Mouse (Mus musculus) limb, embryonic 10.5 days (tissue): ENCODE measurements around the gene Tnfrsf1a. TPM values are rescaled to one million over a fixed set of nuclear protein-coding genes. Genes with fewer than 3 reads are reported as not detected.

Experiments
- DNase-seq: peaks from one replicate; pipeline ENCODE4 v3.0.0-alpha.2; 2017; ENCODE audit warnings: low spot score
- H3K27ac ChIP-seq: fragments of 300-500 bp; sonication (generic); 2 replicates; pipeline ENCODE4 v1.5.1; 2016; ENCODE audit warnings: mild to moderate bottlenecking
- H3K27me3 ChIP-seq: fragments of 300-500 bp; sonication (generic); 2 replicates; pipeline ENCODE4 v1.6.1; 2016; ENCODE audit warnings: low read depth, mild to moderate bottlenecking; ENCODE audit not compliant: poor library complexity, severe bottlenecking
- H3K36me3 ChIP-seq: fragments of 300-500 bp; sonication (generic); 2 replicates; pipeline ENCODE4 v1.6.1; 2016; ENCODE audit warnings: mild to moderate bottlenecking, moderate library complexity
- H3K4me1 ChIP-seq: fragments of 300-500 bp; sonication (generic); 2 replicates; pipeline ENCODE4 v1.6.1; 2016
- H3K4me3 ChIP-seq: fragments of 300-500 bp; sonication (generic); 2 replicates; pipeline ENCODE4 v1.5.1; 2016; ENCODE audit warnings: mild to moderate bottlenecking, moderate library complexity
- H3K9me3 ChIP-seq: fragments of 300-500 bp; sonication (generic); replicated peaks from 2 replicates; pipeline ENCODE4 v1.6.1; 2016; ENCODE audit warnings: mild to moderate bottlenecking
- WGBS: fragments of 180-500 bp; shearing (Covaris S2); methylation state at CpG from one replicate; pipeline ENCODE4 v1.1.7; 2016; 5-methylcytosine and 5-hydroxymethylcytosine counted together
- polyA plus RNA-seq: library from polyadenylated mRNA; unstranded; fragments of >200 nt; fragmentation: Nextera tagmentation; extraction: Ambion mirVana; gene quantifications from 2 replicates; pipeline ENCODE4 v1.2.1, GENCODE M21; 2016

Gene Tnfrsf1a
- polyA plus RNA-seq, 1 experiment from 2014 or later, result 41.8 TPM

GRCm38 (mm10) chr6:125363021-125363420, 13.9 kb downstream of the Tnfrsf1a start:
- no peaks in the 10 kb centered on the region for H3K9me3 ChIP-seq
- WGBS, result 16% methylated on average over 15 of the region's 15 CpGs
- H3K4me3 ChIP-seq, result peak overlapping the region; percentile 5; the same call in 1 of the 2 replicates
- H3K27ac ChIP-seq, result no peak overlapping the region
- H3K36me3 ChIP-seq, result peaks cover 47% of the 10 kb centered on the region
- H3K4me1 ChIP-seq, result peaks cover 41% of the 10 kb centered on the region
- no peak for DNase-seq
- peaks cover 55% of the 10 kb centered on the region for H3K27me3 ChIP-seq

DNA sequence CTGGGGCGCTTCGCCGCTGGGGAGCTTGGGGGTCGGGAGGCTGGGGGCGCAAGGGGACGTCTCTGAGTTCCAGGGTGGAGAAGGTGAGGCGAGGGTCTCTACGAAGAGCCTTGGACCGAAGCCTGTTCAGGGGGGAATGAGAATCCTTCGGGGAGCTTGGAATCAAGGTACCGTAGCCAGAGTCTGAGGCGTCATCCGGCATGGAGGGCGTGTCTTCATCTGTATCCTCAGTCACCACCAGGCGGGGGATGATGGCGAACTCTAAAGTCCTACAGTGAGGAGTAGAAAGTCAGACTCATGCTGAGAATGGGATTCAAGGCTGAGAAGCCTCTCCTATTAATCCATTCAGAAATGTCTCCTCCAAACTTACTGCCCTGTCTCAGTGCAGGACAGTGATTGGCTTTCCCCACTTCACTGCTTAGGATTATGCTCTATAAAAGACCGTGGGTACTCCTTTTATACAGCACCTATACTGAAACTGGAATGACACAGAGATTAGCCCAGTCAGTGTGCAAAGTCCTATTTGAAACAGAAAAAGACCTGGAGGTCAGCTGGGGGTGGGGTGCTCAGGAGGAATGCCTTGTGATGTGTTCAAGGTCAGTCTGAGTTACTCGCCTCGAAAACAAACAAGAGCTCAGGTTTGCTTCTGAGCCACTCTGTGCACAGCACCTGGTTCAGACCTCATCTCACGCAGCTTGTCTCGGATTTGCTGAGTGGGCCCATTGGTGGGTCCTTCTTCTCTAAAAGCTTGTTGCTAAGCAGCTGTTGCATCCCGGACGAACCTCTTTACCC, 14.5 kb downstream of the Tnfrsf1a start:
- H3K4me3 ChIP-seq, result peak overlapping the region; percentile 5; the same call in 1 of the 2 replicates
- peaks cover 55% of the 10 kb centered on the region for H3K27me3 ChIP-seq
- 12% methylated on average over 23 of the region's 23 CpGs for WGBS
- no peak for DNase-seq
- H3K27ac ChIP-seq, result no peak overlapping the region
- H3K36me3 ChIP-seq, result peaks cover 41% of the 10 kb centered on the region
- no peaks in the 10 kb centered on the region for H3K9me3 ChIP-seq
- peaks cover 47% of the 10 kb centered on the region for H3K4me1 ChIP-seq

GRCm38 (mm10) chr6:125364448-125364847, 15.3 kb downstream of the Tnfrsf1a start:
- no peak for DNase-seq
- H3K4me1 ChIP-seq, result peaks cover 53% of the 10 kb centered on the region
- 0 out of 2 replicates have a peak overlapping the region, but pooled peaks have one; percentile 20 for H3K27ac ChIP-seq
- peaks cover 33% of the 10 kb centered on the region for H3K36me3 ChIP-seq
- no peaks in the 10 kb centered on the region for H3K9me3 ChIP-seq
- H3K27me3 ChIP-seq, result peaks cover 55% of the 10 kb centered on the region
- 3% methylated on average over 8 of the region's 8 CpGs for WGBS
- H3K4me3 ChIP-seq, result 0 out of 2 replicates have a peak overlapping the region, but pooled peaks have one; percentile 14

DNA sequence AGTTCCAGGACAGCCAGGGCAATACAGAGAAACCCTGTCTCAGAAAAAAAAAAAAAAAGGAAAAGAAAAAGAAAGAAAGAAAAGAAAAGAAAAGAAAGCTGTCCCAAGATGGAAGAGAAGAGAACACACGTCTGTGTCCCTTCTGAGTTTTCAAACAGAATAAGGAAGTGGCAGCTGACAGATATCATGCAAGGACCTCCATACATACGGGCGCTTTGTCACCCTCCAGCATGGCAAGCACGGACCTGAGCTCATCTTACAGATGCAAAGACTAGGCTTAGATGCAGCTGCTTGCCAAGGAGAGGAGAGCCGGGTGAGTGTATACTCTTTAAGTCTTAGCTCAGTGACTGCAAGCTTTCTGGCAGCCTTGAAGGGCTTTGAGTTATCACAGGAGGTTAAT, 16.4 kb downstream of the Tnfrsf1a start:
- Histone ChIP-seq H3K9me3 (no peaks in the 10 kb centered on the region), H3K4me3 (no peak overlapping the region), H3K36me3 (peaks cover 22% of the 10 kb centered on the region), H3K27me3 (peaks cover 48% of the 10 kb centered on the region), H3K27ac (no peak overlapping the region), H3K4me1 (peaks cover 50% of the 10 kb centered on the region)
- 90% methylated on average over 5 of the region's 5 CpGs for whole genome bisulfite sequencing
- DNase-seq, result no peak

GRCm38 (mm10) chr6:125366133-125366532, 17.0 kb downstream of the Tnfrsf1a start:
- H3K4me1 ChIP-seq, result peaks cover 48% of the 10 kb centered on the region
- no peaks in the 10 kb centered on the region for H3K9me3 ChIP-seq
- H3K27me3 ChIP-seq, result peaks cover 42% of the 10 kb centered on the region
- WGBS, result 74% methylated on average over 1 of the region's 1 CpGs
- H3K4me3 ChIP-seq, result no peak overlapping the region
- H3K27ac ChIP-seq, result no peak overlapping the region
- H3K36me3 ChIP-seq, result peaks cover 16% of the 10 kb centered on the region
- DNase-seq, result no peak

- Histone ChIP-seq H3K27me3 (peaks cover 37% of the 10 kb centered on the region), H3K9me3 (no peaks in the 10 kb centered on the region), H3K27ac (no peak overlapping the region; the same call in 1 of the 2 replicates), H3K36me3 (no peaks in the 10 kb centered on the region; the same call in 1 of the 2 replicates), H3K4me3 (no peak overlapping the region), H3K4me1 (peaks cover 40% of the 10 kb centered on the region)
- DNase-seq, result no peak
- 65% methylated on average over 4 of the region's 4 CpGs for WGBS
Measured at GRCm38 (mm10) chr6:125367758-125368371, 18.7 kb downstream of the Tnfrsf1a start.

DNA sequence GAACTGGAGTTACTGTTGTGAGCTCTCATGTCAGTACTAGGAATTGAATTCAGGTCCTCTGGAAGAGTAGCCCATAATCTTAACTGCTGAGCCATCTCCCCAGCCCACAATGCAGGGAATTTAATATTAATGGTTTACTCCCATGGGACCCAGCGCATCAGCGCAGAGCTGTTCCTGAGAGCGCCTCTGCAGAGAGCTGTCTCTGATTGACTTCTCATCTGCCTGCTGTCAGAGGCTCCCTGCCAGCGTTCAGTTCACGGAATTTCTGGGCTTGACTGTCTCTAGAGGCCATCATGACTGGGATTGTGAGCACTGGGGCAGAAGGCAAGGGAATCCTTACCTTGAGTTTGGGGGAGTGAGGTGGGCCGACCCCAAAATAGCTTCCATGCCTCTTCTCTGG, 27.9 kb downstream of the Tnfrsf1a start:
- Histone ChIP-seq H3K36me3 (no peaks in the 10 kb centered on the region), H3K4me1 (peaks cover 32% of the 10 kb centered on the region), H3K27me3 (peaks cover 80% of the 10 kb centered on the region), H3K9me3 (no peaks in the 10 kb centered on the region), H3K27ac (no peak overlapping the region), H3K4me3 (no peak overlapping the region)
- WGBS, result 60% methylated on average over 6 of the region's 6 CpGs
- DNase-seq, result no peak

DNA sequence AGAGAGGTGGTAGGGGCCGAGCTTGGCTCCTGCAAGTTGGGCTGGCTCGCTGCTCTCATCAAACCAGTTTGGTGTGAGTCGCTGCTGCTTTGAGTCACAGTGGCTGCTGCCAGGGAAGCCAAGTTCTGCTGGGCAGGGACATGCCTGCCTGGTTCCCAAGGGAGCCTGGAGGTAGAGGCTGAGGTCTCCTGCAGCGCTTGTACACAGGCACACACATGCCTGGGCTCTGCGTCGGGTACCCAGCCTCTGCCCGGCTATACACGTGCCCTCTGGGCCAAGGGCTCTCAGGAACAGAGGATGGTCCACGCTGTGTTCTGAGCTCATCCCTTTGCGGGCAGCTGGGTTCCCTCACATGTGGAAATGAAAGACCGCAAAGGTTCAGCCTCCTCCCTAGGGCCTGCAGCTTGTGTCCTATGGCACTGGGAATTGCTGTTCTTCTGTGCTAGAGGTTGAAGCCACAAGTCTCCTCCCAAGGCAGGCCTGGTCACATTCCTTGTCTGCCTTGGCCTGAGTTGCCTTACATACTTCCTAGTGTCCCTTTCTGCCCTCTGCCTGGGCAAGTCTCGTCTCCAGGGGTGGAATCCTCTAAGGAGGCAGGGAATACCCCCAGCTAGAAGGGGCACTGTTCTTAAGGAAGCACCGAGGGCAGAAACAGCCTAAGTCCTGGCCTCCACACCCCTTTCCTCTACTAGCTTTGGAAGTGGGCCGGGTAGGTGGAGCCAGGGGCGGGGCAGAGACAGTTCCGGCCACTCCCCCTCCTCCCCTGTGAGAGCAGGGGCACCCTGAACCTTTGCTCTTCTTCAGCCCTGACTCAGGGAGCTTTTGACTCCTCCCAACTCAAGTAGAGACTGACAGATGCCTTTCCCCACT, 28.7 kb downstream of the Tnfrsf1a start:
- no peaks in the 10 kb centered on the region for H3K9me3 ChIP-seq
- no peak overlapping the region for H3K4me3 ChIP-seq
- H3K4me1 ChIP-seq, result peaks cover 32% of the 10 kb centered on the region
- H3K36me3 ChIP-seq, result no peaks in the 10 kb centered on the region
- whole genome bisulfite sequencing, result 35% methylated on average over 16 of the region's 16 CpGs
- H3K27me3 ChIP-seq, result peaks cover 80% of the 10 kb centered on the region
- DNase-seq, result no peak
- peak overlapping the region; percentile 12; the same call in 1 of the 2 replicates for H3K27ac ChIP-seq

DNA sequence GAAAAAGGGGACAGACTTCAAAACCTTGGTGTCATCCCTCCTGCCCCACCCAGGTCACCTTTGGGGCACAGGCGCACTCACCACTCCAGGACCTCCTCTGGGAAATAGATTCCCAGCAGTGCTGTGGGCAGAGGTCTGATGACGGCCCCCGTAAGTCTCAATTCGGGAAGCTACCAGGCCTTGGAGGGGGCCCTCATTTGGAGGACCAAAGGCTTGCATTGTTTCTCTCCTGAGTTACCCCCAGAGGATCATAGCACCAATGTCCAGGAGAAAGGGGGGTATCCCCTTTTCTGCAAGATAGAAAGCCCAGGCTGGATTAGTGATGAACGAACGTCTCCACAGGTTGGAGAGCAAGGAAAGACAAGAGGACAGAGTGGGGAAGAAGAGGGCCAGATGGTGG, 29.5 kb downstream of the Tnfrsf1a start:
- no peak overlapping the region for H3K4me3 ChIP-seq

GRCm38 (mm10) chr6:125379781-125380180, 30.6 kb downstream of the Tnfrsf1a start:
- H3K27me3 ChIP-seq, result peaks cover 78% of the 10 kb centered on the region

More for the DNA sequence above, 29.5 kb downstream of the Tnfrsf1a start:
- Histone ChIP-seq H3K4me1 (peaks cover 32% of the 10 kb centered on the region), H3K36me3 (no peaks in the 10 kb centered on the region), H3K27ac (0 out of 2 replicates have a peak overlapping the region, but pooled peaks have one; percentile 4), H3K9me3 (no peaks in the 10 kb centered on the region), H3K27me3 (peaks cover 79% of the 10 kb centered on the region)
- 12% methylated on average over 6 of the region's 6 CpGs for WGBS
- DNase-seq, result no peak

DNA sequence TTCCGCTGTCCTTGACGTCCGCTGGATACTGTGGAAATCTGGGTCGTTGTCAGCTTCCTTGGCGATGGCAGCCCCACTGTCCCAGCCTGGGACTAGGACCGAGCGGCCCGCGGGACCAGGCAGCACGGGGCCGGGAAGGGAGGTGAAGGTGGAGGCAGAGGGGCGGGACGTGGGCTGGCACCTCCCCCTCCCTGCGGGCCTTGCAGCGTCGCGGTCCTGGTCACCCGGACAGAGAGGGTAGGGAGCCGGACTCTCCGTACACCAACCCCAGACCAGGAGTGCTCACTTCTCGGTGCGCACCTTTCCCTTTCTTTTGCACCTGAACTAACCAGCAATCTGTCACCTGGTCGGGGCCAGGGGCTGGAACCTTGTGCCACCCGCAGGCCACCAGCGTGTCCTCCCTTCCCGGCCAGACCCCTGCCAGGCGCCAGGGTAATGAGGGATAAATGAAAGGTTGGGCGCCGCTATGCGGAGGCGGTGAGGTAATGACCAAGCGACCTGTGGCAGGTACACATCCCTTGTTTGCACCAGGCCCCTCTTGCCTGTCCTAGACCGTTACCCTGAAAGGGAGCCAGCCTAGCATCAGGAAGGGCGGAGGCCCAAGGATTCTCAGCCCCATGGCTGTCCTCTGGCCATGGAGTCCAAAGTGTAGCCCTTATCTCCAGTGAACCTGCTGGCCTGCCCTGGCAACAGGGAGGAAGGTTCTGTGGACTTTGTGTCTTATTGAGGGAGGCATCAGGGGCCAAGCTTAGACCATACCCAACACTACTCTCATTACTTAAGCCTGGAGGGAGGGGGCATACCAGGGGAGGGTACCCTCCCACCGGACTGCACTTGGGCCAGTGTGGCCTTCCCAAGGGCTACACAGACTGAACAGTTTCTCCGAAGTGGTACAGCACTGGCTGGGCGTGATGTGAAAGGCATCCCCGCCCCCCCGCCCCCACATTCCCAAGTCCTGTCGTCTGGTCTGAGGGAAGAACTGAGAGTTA, 31.5 kb downstream of the Tnfrsf1a start, which contains the start of gene Plekhg6:
TSS of gene Plekhg6 (minus strand) at position 422 of the 989 bp plus-strand sequence.
- Histone ChIP-seq H3K4me3 (peak within 1 kb of the TSS; percentile 46), H3K4me1 (peaks cover 32% of the 10 kb centered on the region), H3K27me3 (peaks cover 78% of the 10 kb centered on the region), H3K27ac (0 out of 2 replicates have a peak within 1 kb of the TSS, but pooled peaks have one; percentile 1), H3K36me3 (no peaks in the 10 kb centered on the region), H3K9me3 (no peaks in the 10 kb centered on the region)
- no peak for DNase-seq
- 11% methylated on average over 35 of the region's 40 CpGs for WGBS

More at GRCm38 (mm10) chr6:125379781-125380180, 30.6 kb downstream of the Tnfrsf1a start:
- 3% methylated on average over 9 of the region's 9 CpGs for WGBS
- Histone ChIP-seq H3K36me3 (no peaks in the 10 kb centered on the region), H3K4me3 (peak overlapping the region; percentile 46), H3K27ac (no peak overlapping the region), H3K9me3 (no peaks in the 10 kb centered on the region), H3K4me1 (peaks cover 32% of the 10 kb centered on the region)
- no peak for DNase-seq
